Mouse (Mus musculus): ENCODE results near the gene Plekhj1.

The Plekhj1 gene

GRCm38 (mm10) chr10:80777123-80777522 lies 21.3 kb downstream of the Plekhj1 start:
- DNase-seq (ENCODE audit: low spot score): no peak

- DNase-seq (ENCODE audit: low spot score): no peak
These were observed 22.0 kb downstream of the Plekhj1 start for GRCm38 (mm10) chr10:80776358-80776869.

- DNase-seq (ENCODE audit: low spot score): peak; percentile 48
These were observed 22.7 kb downstream of the Plekhj1 start for GRCm38 (mm10) chr10:80775731-80776130.

GRCm38 (mm10) chr10:80774981-80775380 lies 23.4 kb downstream of the Plekhj1 start:
- no peak for DNase-seq (ENCODE audit: low spot score)

GRCm38 (mm10) chr10:80774549-80774948 lies 23.9 kb downstream of the Plekhj1 start:
- DNase-seq (ENCODE audit: low spot score): peak; percentile 94

GRCm38 (mm10) chr10:80773816-80774215 lies 24.6 kb downstream of the Plekhj1 start:
- DNase-seq (ENCODE audit: low spot score): no peak

- DNase-seq (ENCODE audit: low spot score): no peak
These were observed 30.1 kb downstream of the Plekhj1 start for GRCm38 (mm10) chr10:80768365-80768764.

- DNase-seq (ENCODE audit: low spot score): no peak
These were observed 32.1 kb downstream of the Plekhj1 start for GRCm38 (mm10) chr10:80766161-80766815.

GRCm38 (mm10) chr10:80765746-80766145 lies 32.7 kb downstream of the Plekhj1 start:
- no peak for DNase-seq (ENCODE audit: low spot score)

GRCm38 (mm10) chr10:80763502-80763901 lies 34.9 kb downstream of the Plekhj1 start:
- no peak for DNase-seq (ENCODE audit: low spot score)

GRCm38 (mm10) chr10:80761821-80762220 lies 36.6 kb downstream of the Plekhj1 start:
- DNase-seq (ENCODE audit: low spot score): no peak

GRCm38 (mm10) chr10:80760596-80761524 lies 37.6 kb downstream of the Plekhj1 start:
- DNase-seq (ENCODE audit: low spot score): no peak

GRCm38 (mm10) chr10:80758651-80759050 lies 39.8 kb downstream of the Plekhj1 start:
- peak; percentile 31 for DNase-seq (ENCODE audit: low spot score)

- peak; percentile 92 for DNase-seq (ENCODE audit: low spot score)
These were observed 40.7 kb downstream of the Plekhj1 start for GRCm38 (mm10) chr10:80757717-80758116.

- DNase-seq (ENCODE audit: low spot score): peak; percentile 45
These were observed 41.5 kb downstream of the Plekhj1 start for GRCm38 (mm10) chr10:80756967-80757366.

- DNase-seq (ENCODE audit: low spot score): no peak
These were observed 41.9 kb downstream of the Plekhj1 start for GRCm38 (mm10) chr10:80756509-80756908.

- no peak for DNase-seq (ENCODE audit: low spot score)
These were observed 42.3 kb downstream of the Plekhj1 start for GRCm38 (mm10) chr10:80756099-80756498.

- no peak for DNase-seq (ENCODE audit: low spot score)
These were observed 43.0 kb downstream of the Plekhj1 start for GRCm38 (mm10) chr10:80755291-80756015.

GRCm38 (mm10) chr10:80754594-80755290 lies 43.7 kb downstream of the Plekhj1 start, which contains the start of gene Dot1l:
Gene Dot1l (plus strand): TSS chr10:80755206.
- peak; percentile 98 for DNase-seq (ENCODE audit: low spot score)

- DNase-seq (ENCODE audit: low spot score): peak; percentile 81
These were observed 46.3 kb downstream of the Plekhj1 start for GRCm38 (mm10) chr10:80752079-80752625.

GRCm38 (mm10) chr10:80751188-80751832 lies 47.1 kb downstream of the Plekhj1 start:
- DNase-seq (ENCODE audit: low spot score): peak; percentile 79

Measured in MN1 (cell line).